Mouse (Mus musculus) testis, adult 2 months (tissue): ENCODE measurements at regions not wholly inside any gene's neighbourhood (a gene's known extent, or its start where the extent isn't known, plus 50 kb on each side); places are given as distances from the start of the nearest gene placed in this dataset.

Source experiments
- H3K27ac ChIP-seq: fragments of 200-500 bp; 2 replicates; pipeline ENCODE4 v1.5.1; 2012; ENCODE audit warnings: low read depth, low read length; ENCODE audit not compliant: control insufficient read depth, insufficient read depth
- H3K27me3 ChIP-seq: fragments of 200-500 bp; 2 replicates; pipeline ENCODE4 v1.6.1; 2012; ENCODE audit warnings: mild to moderate bottlenecking, low read length, moderate library complexity; ENCODE audit not compliant: control insufficient read depth, insufficient read depth
- H3K36me3 ChIP-seq: fragments of 200-500 bp; 2 replicates; pipeline ENCODE4 v1.6.1; 2012; ENCODE audit warnings: mild to moderate bottlenecking, low read length; ENCODE audit not compliant: control insufficient read depth, insufficient read depth
- H3K4me1 ChIP-seq: fragments of 200-500 bp; 2 replicates; pipeline ENCODE4 v1.6.1; 2012; ENCODE audit warnings: low read length; ENCODE audit not compliant: control insufficient read depth, insufficient read depth
- H3K4me3 ChIP-seq: fragments of 200-500 bp; 2 replicates; pipeline ENCODE4 v1.5.1; 2012; ENCODE audit warnings: low read depth, mild to moderate bottlenecking, low read length, moderate library complexity, mixed read lengths; ENCODE audit not compliant: control insufficient read depth
- CTCF ChIP-seq: fragments of 200-500 bp; IDR thresholded peaks from 2 replicates; pipeline ENCODE4 v1.5.1; 2012; ENCODE audit warnings: low read depth, mild to moderate bottlenecking, inconsistent platforms, low read length, moderate library complexity; ENCODE audit not compliant: control insufficient read depth, insufficient read depth, insufficient replicate concordance
- POLR2A ChIP-seq: fragments of 200-500 bp; IDR thresholded peaks from 2 replicates; pipeline ENCODE4 v1.6.1; 2012; ENCODE audit warnings: low read depth, mild to moderate bottlenecking, inconsistent platforms, low read length, moderate library complexity; ENCODE audit not compliant: control insufficient read depth

DNA sequence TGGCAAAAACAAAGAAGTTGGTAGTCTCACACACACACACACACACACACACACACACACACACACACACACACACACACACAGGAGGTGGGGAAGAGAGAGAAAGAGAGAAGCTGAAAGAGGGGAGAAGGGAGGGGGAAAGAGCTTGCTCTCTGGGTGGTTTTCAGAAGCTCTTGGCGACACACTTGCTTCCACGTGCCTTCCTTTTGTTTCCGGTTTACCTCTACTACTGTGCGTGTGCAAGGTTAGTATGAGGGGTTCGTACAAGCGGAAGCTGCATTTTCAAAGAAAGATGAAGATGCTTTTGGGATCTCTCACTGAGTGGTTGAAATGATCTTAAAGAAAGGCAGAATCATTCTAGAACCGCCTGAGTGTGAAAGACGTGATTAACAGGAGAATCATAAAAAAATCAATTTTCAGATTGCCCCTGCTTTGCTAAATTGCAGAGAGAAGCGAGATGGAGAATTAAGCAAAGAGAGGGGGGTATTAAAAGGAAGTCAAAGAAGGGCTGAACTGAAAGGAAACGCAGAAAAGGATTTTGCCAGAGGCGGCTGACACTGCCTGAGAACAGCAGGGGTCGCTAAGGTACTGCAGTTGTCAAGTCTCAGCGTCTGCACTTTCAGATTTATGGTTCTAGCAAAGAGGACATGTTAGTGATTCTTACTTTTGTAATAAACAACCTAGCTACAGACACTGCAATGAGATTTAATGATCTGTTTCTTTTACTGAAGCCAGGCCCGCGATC lies 1106.2 kb downstream of the Mat2b start:
- H3K4me3 ChIP-seq = no peak overlapping the region

DNA sequence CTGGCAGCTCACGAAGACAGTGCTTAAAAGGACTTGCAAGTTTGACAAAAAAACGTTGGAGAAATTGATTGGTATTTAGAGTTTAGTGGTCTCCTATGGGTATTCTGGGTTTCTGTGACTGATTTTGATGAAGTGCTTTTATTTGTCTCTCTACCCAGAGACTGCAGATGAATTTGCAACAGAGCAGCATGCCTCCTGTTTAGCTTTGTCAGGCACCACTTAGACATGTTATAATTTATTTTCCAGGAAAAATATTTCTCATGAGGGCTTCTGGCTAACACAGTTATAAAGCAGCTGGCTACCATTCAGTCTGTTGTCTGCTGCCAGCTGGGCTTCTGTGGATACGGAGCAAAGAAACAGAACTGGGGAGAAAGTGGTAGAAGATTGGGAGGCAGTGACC lies 1136.7 kb downstream of the Mat2b start:
- no peaks in the 10 kb centered on the region for H3K27me3 ChIP-seq
- H3K4me1 ChIP-seq = no peaks in the 10 kb centered on the region
- no peak overlapping the region for H3K27ac ChIP-seq
- no peak overlapping the region for H3K4me3 ChIP-seq
- TF ChIP-seq CTCF (no peak), POLR2A (no peak)
- no peaks in the 10 kb centered on the region for H3K36me3 ChIP-seq

More for the DNA sequence above, 1106.2 kb downstream of the Mat2b start:
- Histone ChIP-seq H3K27me3 (no peaks in the 10 kb centered on the region), H3K27ac (no peak overlapping the region), H3K36me3 (no peaks in the 10 kb centered on the region), H3K4me1 (no peaks in the 10 kb centered on the region)
- TF ChIP-seq CTCF (peak; percentile 42; the same call in 1 of the 2 replicates), POLR2A (no peak)

DNA sequence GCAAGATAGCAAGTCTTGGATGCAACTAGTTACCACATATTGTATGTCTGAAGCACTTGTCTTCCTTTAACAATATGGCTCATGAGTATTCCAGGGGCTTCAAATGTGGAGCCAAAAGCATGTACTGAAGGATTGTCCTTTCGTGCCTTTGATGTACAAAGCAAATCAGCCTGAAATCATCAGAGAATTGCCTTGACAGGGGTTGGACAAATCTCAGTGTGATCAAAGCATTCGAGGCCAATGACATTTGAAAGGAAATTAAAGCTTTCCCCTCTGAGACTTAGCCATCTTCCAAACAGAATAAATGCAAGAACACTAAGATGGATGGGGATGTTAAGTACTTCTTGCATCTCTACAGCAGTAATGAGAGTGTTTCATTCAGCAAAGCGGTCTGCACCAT lies 1144.9 kb downstream of the Mat2b start:
- Histone ChIP-seq H3K4me1 (no peaks in the 10 kb centered on the region), H3K27ac (no peak overlapping the region), H3K27me3 (no peaks in the 10 kb centered on the region), H3K36me3 (no peaks in the 10 kb centered on the region), H3K4me3 (no peak overlapping the region)
- TF ChIP-seq CTCF (no peak), POLR2A (no peak)

DNA sequence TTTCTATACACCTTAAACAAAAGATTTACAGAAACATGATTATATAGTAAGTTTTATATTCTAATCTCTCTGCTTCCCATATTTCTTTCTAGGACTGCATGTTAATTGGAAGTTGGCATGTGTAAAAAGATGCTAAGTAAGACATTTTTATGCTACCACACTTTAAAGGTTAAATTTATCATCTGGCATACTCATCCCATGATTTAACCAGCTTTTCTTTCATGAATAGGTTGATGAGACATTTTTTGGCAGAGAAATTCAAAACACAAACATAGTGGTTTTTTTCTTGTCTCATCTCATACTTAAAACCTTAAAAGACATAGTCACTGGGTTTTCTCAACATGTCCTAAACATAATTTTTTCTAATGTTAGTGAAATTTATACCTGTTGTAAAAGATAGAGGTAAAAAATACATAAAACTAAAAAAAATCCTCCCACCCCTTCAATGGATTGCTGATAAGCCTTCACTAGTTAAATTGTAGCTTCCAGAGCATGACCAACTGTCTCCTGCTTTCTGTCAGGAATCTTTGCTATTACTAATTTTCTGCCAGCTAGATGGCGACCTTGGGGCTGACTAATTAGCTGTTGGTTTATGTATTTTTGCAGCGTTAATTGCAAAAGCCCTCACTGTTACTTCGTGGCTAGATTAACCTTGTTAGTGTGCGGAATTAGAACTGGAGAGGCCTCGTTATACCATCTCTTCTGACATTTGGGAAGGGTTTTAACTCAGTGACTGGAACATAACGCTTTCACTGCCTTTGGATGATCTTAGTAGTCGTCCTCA lies 1169.9 kb downstream of the Mat2b start:
- H3K36me3 ChIP-seq = no peaks in the 10 kb centered on the region
- no peaks in the 10 kb centered on the region for H3K4me1 ChIP-seq
- H3K4me3 ChIP-seq = no peak overlapping the region
- TF ChIP-seq CTCF (no peak), POLR2A (no peak)
- H3K27me3 ChIP-seq = no peaks in the 10 kb centered on the region
- no peak overlapping the region for H3K27ac ChIP-seq

DNA sequence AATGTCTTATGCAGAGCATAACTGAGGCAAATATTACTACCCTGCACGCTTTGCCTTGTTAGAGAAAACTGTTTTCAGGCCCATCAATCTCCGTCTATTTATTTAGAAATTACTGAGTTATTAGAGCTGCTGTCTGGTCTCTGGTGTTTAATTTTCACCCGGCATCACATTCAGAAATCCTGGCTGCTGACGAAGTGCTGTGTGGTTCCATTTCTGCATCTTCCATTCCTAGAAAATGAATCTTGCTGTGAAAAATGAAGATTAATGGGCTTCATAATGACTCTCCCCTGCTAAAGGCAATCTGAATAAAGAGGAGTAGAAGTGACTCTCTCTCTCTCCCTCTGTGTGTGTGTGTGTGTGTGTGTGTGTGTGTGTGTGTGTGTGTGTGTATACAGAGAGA lies 1199.8 kb downstream of the Mat2b start:
- no peak overlapping the region for H3K27ac ChIP-seq
- no peaks in the 10 kb centered on the region for H3K27me3 ChIP-seq
- no peak overlapping the region for H3K4me3 ChIP-seq
- no peak for TF ChIP-seq CTCF
- no peak for TF ChIP-seq POLR2A
- no peaks in the 10 kb centered on the region for H3K36me3 ChIP-seq
- no peaks in the 10 kb centered on the region for H3K4me1 ChIP-seq

DNA sequence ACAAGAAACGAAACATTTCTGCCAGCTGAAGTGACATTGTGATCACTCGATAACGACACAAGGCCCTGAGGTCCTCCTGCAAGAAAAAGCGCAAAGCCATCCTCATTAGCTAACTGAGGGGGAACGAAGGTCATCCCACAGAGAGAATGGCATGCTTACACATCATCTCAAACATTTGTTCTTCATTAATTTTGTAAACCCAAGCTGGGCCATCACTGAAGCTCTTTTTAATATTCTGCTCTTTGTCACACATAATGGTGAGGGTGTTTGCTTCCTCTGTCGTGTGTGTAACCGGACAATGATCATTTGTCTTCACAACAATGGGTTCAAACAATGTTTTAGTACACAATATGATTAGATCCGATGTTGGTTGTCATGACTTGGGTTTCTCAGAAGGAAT lies 1217.9 kb downstream of the Mat2b start:
- H3K4me1 ChIP-seq = no peaks in the 10 kb centered on the region
- no peaks in the 10 kb centered on the region for H3K27me3 ChIP-seq
- H3K27ac ChIP-seq = no peak overlapping the region
- H3K4me3 ChIP-seq = no peak overlapping the region
- TF ChIP-seq CTCF = no peak
- no peaks in the 10 kb centered on the region for H3K36me3 ChIP-seq

DNA sequence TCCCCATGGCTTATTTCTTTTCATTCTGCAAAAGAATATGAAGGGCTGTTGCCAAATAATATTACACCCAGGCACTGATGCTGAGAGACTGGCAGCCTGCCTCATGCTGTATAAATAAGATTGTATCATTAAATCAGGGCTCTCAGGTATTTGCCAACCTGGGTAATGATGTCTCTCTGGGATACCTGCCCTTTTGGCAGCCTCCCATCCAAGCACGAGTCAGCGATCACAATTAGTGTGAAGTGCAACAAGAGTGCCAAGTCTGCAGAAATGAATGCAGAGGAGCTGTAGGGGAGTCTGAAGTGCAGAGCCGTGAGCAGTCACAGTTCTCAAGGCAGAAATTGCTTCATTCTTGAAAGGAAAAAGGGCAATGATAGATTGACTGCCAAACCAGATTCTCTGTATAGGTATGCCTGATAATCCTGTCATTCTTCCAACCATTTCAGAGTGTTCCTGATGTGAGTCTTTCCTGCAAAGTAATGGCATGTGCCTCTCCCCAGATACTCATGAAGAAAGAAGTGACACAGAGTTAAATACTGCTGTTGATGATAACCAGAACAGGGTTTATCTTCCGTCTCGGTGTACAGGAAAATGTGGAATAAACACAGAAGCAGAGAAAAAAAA lies 1241.6 kb downstream of the Mat2b start:
- no peaks in the 10 kb centered on the region for H3K36me3 ChIP-seq
- H3K27me3 ChIP-seq = no peaks in the 10 kb centered on the region
- TF ChIP-seq POLR2A (no peak), CTCF (no peak)
- H3K27ac ChIP-seq = no peak overlapping the region
- H3K4me1 ChIP-seq = no peaks in the 10 kb centered on the region
- no peak overlapping the region for H3K4me3 ChIP-seq
